Mouse (Mus musculus) G1E (cell line): ENCODE results near the gene 1700028P14Rik. TPM values are rescaled to one million over a fixed set of nuclear protein-coding genes. Genes with fewer than 3 reads are reported as not detected.

Source experiments
- ATAC-seq: 2 replicates; pipeline ENCODE4 v1.8.0; 2016; ENCODE audit warnings: mild to moderate bottlenecking; ENCODE audit not compliant: insufficient number of reproducible peaks, poor library complexity, low FRiP score, severe bottlenecking; ENCODE audit errors: extremely low read depth
- DNase-seq: peaks from one replicate; pipeline ENCODE4 v3.0.0; 2012; ENCODE audit warnings: low spot score
- H3K27me3 ChIP-seq: 2 replicates; pipeline ENCODE4 v1.6.1; 2012; ENCODE audit warnings: mild to moderate bottlenecking, low read length, inconsistent platforms; ENCODE audit not compliant: insufficient read depth
- H3K36me3 ChIP-seq: replicated peaks from 2 replicates; pipeline ENCODE3; 2012; ENCODE audit warnings: mild to moderate bottlenecking, inconsistent platforms
- H3K4me1 ChIP-seq: 2 replicates; pipeline ENCODE4 v1.6.1; 2012; ENCODE audit warnings: low read depth, low read length, inconsistent platforms, mixed read lengths; ENCODE audit not compliant: insufficient read depth
- H3K4me3 ChIP-seq: 2 replicates; pipeline ENCODE4 v1.5.1; 2012; ENCODE audit warnings: low read depth, mild to moderate bottlenecking, inconsistent platforms, low read length, moderate library complexity, mixed read lengths
- H3K9me3 ChIP-seq: replicated peaks from 2 replicates; pipeline ENCODE4 v1.6.1; 2012; ENCODE audit warnings: inconsistent platforms
- CTCF ChIP-seq: IDR thresholded peaks from 2 replicates; pipeline ENCODE4 v1.5.1; 2012; ENCODE audit warnings: low read depth, low read length, inconsistent platforms, mixed read lengths
- GATA1 ChIP-seq: IDR thresholded peaks from 2 replicates; pipeline ENCODE4 v1.6.1; 2012; ENCODE audit warnings: borderline replicate concordance, low read length, inconsistent platforms, mixed read lengths
- GATA2 ChIP-seq: IDR thresholded peaks from 2 replicates; pipeline ENCODE4 v1.6.1; 2012; ENCODE audit warnings: low read depth, low read length, inconsistent platforms, borderline replicate concordance
- POLR2AphosphoS5 ChIP-seq: IDR thresholded peaks from 2 replicates; pipeline ENCODE4 v1.6.1; 2012; ENCODE audit warnings: low read depth, low read length, inconsistent platforms; ENCODE audit not compliant: insufficient replicate concordance
- TAL1 ChIP-seq: conservative IDR thresholded peaks from 2 replicates; pipeline ENCODE4 v1.6.1; 2012; ENCODE audit warnings: low read depth, low read length, inconsistent platforms, mixed read lengths
- polyA plus RNA-seq: library from polyadenylated mRNA; stranded (reverse); fragments of >175 nt; gene quantifications from 2 replicates; pipeline ENCODE4 v1.2.3, GENCODE M21; 2012
- total RNA-seq, 2 experiments: library from RNA; stranded (forward) in 1 of 2; stranded (reverse) in 1 of 2; fragments of 200-1000 nt in 1 of 2; fragments of >200 nt in 1 of 2; fragmentation: Nextera tagmentation in 1 of 2; gene quantifications; 2 replicates each; pipeline ENCODE4 v1.2.3; 2014 to 2017

1700028P14Rik gene
- total and polyA plus RNA-seq, 3 experiments = not detected

GRCm38 (mm10) chr19:23563693-23564092 lies 88.9 kb downstream of the 1700028P14Rik start:
- Histone ChIP-seq H3K4me1 (no peaks in the 10 kb centered on the region), H3K36me3 (no peaks in the 10 kb centered on the region), H3K27me3 (0 out of 2 replicates have a peak, but pooled peaks cover 3% of the 10 kb centered on the region), H3K4me3 (no peak overlapping the region), H3K9me3 (no peaks in the 10 kb centered on the region)
- no peak for DNase-seq
- TF ChIP-seq GATA1 (no peak), CTCF (no peak), TAL1 (no peak), GATA2 (no peak), POLR2AphosphoS5 (no peak)
- ATAC-seq = no peak

DNA sequence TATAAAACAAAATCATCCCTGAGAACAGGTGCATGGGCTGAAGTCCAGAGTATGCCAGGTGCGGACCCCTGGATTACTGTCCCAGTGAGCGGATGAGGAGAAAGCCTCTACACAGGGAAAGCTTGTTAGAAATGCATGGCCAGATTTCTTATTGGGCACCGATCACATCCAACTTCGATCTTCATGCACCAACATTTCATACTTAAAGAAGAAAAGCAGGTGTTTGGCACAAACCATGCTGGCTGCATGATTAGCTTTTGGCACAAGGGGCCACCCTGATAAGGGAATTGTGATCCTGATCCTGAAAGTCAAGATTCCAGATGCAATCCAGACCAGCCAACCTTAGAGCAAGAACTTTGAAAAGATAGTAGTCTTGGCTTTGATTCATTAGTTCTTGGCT lies 90.0 kb downstream of the 1700028P14Rik start:
- H3K4me1 ChIP-seq = no peaks in the 10 kb centered on the region
- no peaks in the 10 kb centered on the region for H3K27me3 ChIP-seq
- no peak for TF ChIP-seq GATA2
- TF ChIP-seq CTCF = no peak
- TF ChIP-seq GATA1 = no peak
- no peak for TF ChIP-seq TAL1
- TF ChIP-seq POLR2AphosphoS5 = no peak
- no peaks in the 10 kb centered on the region for H3K9me3 ChIP-seq
- ATAC-seq = no peak
- H3K36me3 ChIP-seq = no peaks in the 10 kb centered on the region
- no peak overlapping the region for H3K4me3 ChIP-seq
- no peak for DNase-seq

- Histone ChIP-seq H3K4me3 (no peak overlapping the region), H3K27me3 (no peaks in the 10 kb centered on the region), H3K36me3 (no peaks in the 10 kb centered on the region), H3K4me1 (no peaks in the 10 kb centered on the region), H3K9me3 (no peaks in the 10 kb centered on the region)
- ATAC-seq (no peak), DNase-seq (no peak)
- TF ChIP-seq GATA2 (no peak), POLR2AphosphoS5 (no peak), GATA1 (no peak), TAL1 (no peak), CTCF (no peak)
Observed at GRCm38 (mm10) chr19:23562061-23562460, 90.6 kb downstream of the 1700028P14Rik start.

- DNase-seq (no peak), ATAC-seq (no peak)
- H3K36me3 ChIP-seq = no peaks in the 10 kb centered on the region
Observed at GRCm38 (mm10) chr19:23553450-23553849, 99.2 kb downstream of the 1700028P14Rik start.

GRCm38 (mm10) chr19:23545604-23546003 lies 107.0 kb downstream of the 1700028P14Rik start:
- no peak for TF ChIP-seq CTCF
- no peak for TF ChIP-seq GATA2
- no peak for TF ChIP-seq TAL1
- no peak for TF ChIP-seq GATA1
- TF ChIP-seq POLR2AphosphoS5 = no peak
- Histone ChIP-seq H3K36me3 (no peaks in the 10 kb centered on the region), H3K4me1 (no peaks in the 10 kb centered on the region), H3K9me3 (no peaks in the 10 kb centered on the region), H3K27me3 (no peaks in the 10 kb centered on the region), H3K4me3 (no peak overlapping the region)
- ATAC-seq (no peak), DNase-seq (no peak)

More at GRCm38 (mm10) chr19:23553450-23553849, 99.2 kb downstream of the 1700028P14Rik start:
- Histone ChIP-seq H3K9me3 (no peaks in the 10 kb centered on the region), H3K4me1 (no peaks in the 10 kb centered on the region), H3K27me3 (no peaks in the 10 kb centered on the region), H3K4me3 (no peak overlapping the region)
- TF ChIP-seq CTCF = no peak
- no peak for TF ChIP-seq GATA2
- no peak for TF ChIP-seq GATA1
- no peak for TF ChIP-seq POLR2AphosphoS5
- TF ChIP-seq TAL1 = no peak

DNA sequence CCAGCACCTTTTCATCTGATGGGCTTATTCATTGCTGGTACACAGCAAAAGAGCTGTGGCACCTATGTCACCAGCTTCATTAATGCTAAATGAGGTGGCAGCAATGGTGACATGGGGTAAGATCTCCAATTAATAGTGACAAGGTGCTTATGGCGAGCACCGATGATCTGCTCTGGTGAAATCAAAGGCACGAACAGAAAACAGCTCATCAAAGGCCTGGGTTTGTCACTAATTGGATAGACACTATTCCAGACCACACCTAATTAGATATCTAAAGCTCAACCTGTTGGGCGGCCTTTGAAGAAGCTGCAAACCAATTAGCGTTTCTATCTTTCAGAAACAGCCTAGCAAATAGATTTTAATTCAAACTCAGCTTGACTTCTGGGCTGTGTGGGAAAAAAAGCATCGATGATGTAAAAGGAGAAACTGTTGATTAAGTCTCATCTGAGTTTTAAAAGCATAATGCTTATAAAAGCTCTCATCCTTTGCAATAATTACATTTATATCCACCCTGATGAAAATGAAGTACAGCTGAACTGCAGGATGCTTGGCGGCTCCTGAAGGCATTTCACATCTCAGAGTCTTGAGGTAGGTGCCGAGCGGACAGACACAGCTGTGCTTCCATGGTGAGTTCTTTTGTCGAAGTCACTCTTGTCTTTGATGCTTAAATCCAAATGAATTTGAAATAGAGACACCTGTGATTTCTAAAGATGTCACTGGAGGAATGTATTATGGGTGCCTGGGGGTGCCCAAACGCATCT lies 109.2 kb downstream of the 1700028P14Rik start:
- DNase-seq = no peak

More for the DNA sequence above, 109.2 kb downstream of the 1700028P14Rik start:
- Histone ChIP-seq H3K9me3 (no peaks in the 10 kb centered on the region), H3K4me3 (no peak overlapping the region), H3K4me1 (no peaks in the 10 kb centered on the region), H3K36me3 (no peaks in the 10 kb centered on the region), H3K27me3 (no peaks in the 10 kb centered on the region)
- no peak for TF ChIP-seq TAL1
- no peak for TF ChIP-seq POLR2AphosphoS5
- no peak for TF ChIP-seq GATA2
- TF ChIP-seq CTCF = no peak
- TF ChIP-seq GATA1 = no peak
- ATAC-seq = no peak
